Mouse (Mus musculus) cerebellum, adult 9-10 months (tissue): ENCODE results near the gene Tnfrsf1a.
"Not testable (repeated sequence)": the region's sequence is repeated elsewhere in the genome, so short reads cannot be mapped to it uniquely, and the experiment has no call there.

ENCODE experiments used
- DNase-seq: peaks from one replicate; pipeline ENCODE4 v3.0.0; 2022

Tnfrsf1a gene

DNA sequence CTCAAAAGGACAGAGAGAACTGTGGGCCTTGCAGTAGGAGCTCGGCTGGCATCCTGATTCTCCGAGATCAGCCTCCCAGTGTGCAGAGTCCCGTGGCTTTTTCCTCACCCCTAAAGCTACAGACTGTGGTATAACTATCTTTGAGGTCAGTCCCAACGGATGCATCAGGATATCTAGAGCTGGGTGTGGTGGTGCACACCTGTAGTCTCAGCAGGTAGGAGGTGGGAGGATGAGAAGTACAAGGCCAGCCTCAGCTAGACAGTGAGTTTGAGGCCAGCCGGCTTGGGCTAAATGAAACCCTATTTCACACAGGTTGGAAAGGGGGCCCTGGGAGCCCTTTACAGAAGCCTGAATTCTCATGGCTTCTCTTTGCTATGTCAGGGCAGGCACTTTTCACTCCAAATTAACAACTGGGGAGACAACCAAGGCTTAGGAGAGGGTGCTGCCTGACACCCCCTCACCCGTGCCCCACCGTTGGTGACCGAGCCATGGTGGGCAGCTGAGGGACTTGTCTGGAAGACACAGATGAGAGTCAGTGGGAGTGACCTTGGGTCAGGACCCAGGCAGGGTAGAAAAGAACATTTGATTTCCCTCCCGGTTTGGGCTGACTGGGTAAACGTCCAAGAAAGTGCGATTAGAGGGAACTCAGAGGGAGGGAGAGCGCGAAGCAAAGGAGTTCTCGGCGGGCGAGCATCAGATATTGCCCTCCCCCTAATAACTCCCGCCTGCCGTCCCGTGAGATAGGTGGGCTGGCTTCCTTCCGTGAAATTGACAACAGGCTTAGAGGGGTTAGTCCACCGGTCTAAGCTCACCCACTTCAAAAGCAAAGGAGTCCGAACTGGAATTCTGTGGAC is at the start of gene Tnfrsf1a:
TSS of gene Tnfrsf1a (plus strand) at position 642 of the 854 bp plus-strand sequence.
- no peak for DNase-seq

GRCm38 (mm10) chr6:125300982-125301381 is 48.2 kb upstream of the Tnfrsf1a start:
- DNase-seq = no peak

- no peak for DNase-seq
Measured at GRCm38 (mm10) chr6:125302231-125302982, 46.8 kb upstream of the Tnfrsf1a start.

GRCm38 (mm10) chr6:125303242-125303641 is 45.9 kb upstream of the Tnfrsf1a start:
- DNase-seq = no peak

- not testable (repeated sequence) for DNase-seq
Measured at GRCm38 (mm10) chr6:125304408-125304807, 44.8 kb upstream of the Tnfrsf1a start.

GRCm38 (mm10) chr6:125305465-125305864 is 43.7 kb upstream of the Tnfrsf1a start:
- DNase-seq = no peak

DNA sequence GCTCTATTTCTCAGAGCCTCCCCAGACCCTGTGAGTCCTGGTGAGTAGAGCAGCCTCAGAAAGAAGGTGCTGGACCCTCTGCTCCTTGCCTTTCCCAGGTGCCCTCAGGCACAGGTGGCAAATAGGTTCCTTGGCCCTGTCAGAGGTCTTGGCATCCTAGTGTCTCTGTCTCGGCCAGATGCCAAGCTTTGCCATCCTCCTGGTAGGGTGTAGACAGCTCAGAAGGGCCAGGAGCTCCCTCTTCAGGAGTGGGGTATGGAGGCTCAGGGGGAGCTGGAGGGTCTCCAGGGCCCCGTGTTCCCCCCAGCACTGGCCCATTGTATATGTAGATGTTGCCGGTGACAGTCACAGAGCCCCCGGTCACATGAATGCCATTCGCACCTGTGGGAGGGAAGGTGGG is 42.1 kb upstream of the Tnfrsf1a start:
- DNase-seq = no peak

GRCm38 (mm10) chr6:125308921-125309320 is 40.2 kb upstream of the Tnfrsf1a start:
- DNase-seq = no peak

DNA sequence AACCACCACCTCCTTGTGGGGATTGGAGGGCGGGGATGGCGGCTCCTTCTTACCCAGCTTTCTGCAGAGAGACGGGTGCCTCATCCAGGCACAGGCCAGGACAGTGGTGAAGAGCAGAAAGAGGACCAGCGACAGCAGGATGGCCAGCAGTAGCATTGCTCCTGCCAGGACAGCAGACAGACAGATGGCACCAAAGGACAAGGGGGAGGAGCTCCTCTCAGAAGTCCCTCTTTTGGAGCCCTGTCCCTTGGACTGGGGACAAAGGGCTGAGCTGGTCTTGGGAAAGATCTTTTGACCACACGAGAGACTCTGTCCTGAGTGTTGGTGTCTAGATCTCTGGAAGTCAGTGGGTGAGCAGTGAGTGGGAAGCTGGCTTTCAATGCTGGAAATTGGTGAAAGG is 39.8 kb upstream of the Tnfrsf1a start:
- no peak for DNase-seq

DNA sequence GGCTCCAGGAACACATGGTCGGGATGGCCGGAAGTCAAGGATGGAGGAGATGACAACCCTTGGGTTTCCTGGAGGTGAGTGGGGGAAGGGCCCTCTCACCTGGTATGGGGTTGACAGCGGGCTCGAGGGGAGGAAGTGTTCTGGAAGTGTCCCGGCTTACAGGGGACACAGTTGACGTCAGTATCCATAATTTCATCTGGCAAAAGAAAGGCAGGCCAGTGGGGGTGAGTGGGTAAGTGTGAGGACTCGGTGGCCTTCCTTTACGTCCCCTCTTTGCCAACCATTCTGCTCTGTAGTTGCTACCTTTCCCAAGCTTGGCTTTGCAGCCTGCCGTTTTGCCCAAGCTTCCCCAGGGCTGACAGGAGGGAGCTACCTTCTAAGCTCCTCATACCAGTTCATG is 37.0 kb upstream of the Tnfrsf1a start:
- no peak for DNase-seq

GRCm38 (mm10) chr6:125312581-125313355 is 36.4 kb upstream of the Tnfrsf1a start:
- DNase-seq = no peak

GRCm38 (mm10) chr6:125313546-125314230 is 35.5 kb upstream of the Tnfrsf1a start, which contains the start of gene Ltbr:
Gene Ltbr, minus strand, starts transcription at chr6:125313885.
- peak; percentile 23 for DNase-seq

DNA sequence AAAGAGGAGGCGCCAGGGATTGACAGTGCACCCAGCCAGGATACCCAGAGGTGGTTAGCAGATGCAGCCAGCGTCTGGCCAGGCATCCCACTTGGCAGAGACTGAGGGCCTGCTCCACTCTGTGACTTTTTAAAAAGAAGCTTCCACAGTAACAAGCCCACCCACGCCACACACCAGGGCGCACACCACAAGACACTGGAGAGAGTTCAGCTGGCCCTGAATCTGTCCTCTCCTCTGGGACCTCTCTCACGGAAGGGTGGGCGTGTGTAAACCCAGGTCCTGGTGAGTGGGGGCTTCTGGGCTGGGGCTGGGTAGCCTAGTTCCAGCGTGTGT is 35.0 kb upstream of the Tnfrsf1a start:
- peak; percentile 11 for DNase-seq

DNA sequence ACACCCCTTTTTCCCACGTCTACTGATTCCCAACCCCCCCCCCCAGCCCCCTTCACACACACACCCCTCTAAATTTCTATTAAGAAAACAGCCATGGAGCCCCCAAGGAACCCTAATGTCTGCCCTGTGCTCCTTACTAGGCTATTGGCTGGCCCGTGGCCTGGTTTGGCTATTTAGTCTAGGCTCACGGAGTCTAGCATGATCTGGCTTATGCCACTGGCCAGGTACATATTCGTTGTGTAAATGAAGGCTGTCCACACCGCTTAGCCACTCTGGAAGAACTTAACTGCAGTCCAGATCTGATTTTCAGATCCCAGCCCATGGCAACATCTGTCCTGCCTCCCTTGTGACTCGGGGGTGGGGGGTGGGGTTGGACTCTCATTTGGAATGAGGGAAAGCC is 34.4 kb upstream of the Tnfrsf1a start:
- no peak for DNase-seq

DNA sequence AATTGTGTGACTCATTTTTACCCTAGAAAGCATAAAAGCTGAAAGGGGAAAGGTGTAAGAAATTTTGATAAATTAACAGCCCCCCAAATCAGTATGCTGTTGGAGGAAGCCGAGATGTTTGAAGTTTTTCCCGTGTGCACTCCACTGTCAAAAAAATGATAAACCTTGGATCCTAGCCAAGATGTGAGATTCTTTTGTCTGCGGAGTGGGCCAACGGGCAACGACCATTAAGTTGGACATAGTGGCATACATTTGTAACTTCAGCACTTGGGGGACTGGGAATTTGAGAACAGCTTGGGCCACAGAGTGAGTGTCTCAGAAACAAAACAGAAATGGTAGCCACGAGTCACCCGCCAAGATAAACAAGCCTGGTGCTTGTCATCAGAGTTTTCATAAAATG is 32.1 kb upstream of the Tnfrsf1a start:
- no peak for DNase-seq

- no peak for DNase-seq
Measured at GRCm38 (mm10) chr6:125318981-125319918, 29.9 kb upstream of the Tnfrsf1a start.

GRCm38 (mm10) chr6:125319919-125320296 is 29.3 kb upstream of the Tnfrsf1a start:
- DNase-seq = no peak

- DNase-seq = no peak
Measured at GRCm38 (mm10) chr6:125320323-125320722, 28.8 kb upstream of the Tnfrsf1a start, which contains the start of gene Scnn1a. Gene Scnn1a, plus strand, starts transcription at chr6:125320659.

DNA sequence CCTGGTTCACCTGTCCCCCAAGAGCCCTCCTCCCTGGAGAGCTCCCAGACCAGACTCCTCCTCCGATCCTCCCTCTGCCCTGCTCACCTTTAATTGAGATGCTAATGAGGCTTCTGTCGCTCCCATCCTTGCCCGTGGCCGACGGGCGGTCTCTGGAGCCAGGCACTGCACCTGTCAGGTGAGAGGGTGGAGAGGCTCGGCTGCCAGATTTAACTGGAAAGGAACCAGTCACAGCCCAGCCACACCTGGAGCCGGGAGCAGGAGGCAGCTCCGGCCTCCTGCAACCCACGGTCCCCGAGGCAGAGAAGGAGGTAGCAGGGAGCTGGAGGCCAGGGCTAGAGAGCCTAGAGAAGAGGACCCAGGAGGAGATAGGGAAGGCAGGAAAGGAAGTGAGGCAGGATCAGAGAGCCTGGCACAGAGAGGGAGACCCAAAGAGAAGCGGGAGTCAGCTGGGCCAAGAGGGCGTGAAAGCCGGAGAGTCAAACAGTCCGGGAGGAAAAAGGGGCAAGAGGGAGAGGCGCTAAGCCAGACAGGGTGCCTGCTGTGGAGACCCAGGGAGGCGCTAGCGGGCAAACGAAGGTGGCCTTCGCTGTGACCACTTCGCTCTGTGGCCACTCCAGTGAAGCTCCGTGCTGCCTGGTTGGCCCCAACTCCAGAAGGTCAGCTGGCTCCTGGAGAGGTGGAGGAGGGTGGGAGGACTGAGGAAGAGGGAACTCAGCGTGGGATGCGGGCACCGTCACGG is 27.9 kb upstream of the Tnfrsf1a start:
- no peak for DNase-seq

DNA sequence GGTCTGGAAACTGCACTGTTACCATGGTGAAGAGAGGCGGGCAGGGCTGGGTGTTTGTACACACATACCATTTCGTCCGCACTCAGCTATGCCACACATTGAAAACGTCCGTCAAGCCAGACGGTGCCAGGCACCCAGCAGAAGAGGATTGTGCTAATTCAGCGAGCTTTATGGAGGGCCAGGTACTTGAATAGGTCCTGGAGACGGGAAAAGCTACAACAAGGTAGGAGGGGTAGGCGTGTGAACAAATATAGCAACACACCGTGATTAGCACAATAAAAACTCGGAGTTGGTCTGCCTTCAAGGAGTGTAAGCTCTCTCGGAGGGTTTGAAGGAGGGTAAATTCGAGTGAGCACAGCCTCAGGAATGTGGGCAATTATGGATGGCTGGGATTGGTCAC is 26.4 kb upstream of the Tnfrsf1a start:
- no peak for DNase-seq

DNA sequence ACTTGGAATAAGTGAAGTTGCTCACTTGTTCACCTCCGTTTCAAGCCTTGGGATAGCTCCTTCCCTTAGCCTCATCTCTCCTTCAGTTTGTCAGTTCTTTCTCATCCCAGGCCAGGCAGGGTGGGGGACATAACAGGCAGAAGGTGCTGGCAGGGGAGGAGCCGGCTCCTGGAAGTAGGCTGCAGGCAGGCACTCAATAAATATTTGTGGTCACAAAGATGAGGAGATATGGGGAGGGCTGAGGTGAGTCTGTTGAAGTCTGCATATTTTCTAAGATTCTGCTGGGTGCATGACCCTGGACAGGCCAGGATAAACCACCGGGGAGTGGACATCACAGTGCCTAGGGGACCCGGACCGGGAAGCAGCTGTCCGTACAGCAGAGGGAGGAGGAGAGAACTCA is 25.6 kb upstream of the Tnfrsf1a start:
- DNase-seq = no peak
